Mouse (Mus musculus) heart, embryonic 16.5 days (tissue): ENCODE data around the gene Mdc1. TPM values are rescaled to one million over a fixed set of nuclear protein-coding genes. Genes with fewer than 3 reads are reported as not detected.

Experiments used
- ATAC-seq: fragments of 200-750 bp; cut with Nextera tagmentation; replicated peaks from 2 replicates; pipeline ENCODE4 v1.8.0; 2017; ENCODE audit warnings: moderate number of reproducible peaks; ENCODE audit not compliant: insufficient read depth, low FRiP score; ENCODE audit errors: extremely low read depth
- H3K27ac ChIP-seq: fragments of 300-500 bp; sonication (generic); 2 replicates; pipeline ENCODE4 v1.5.1; 2014; ENCODE audit warnings: mild to moderate bottlenecking, low read length, control low read depth, moderate library complexity
- H3K27me3 ChIP-seq: fragments of 300-500 bp; sonication (generic); 2 replicates; pipeline ENCODE4 v1.6.1; 2014; ENCODE audit warnings: low read length, mixed read lengths; ENCODE audit not compliant: control insufficient read depth, insufficient read depth
- H3K36me3 ChIP-seq: fragments of 300-500 bp; sonication (generic); 2 replicates; pipeline ENCODE4 v1.6.1; 2014; ENCODE audit not compliant: control insufficient read depth, insufficient read depth
- H3K4me1 ChIP-seq: fragments of 300-500 bp; sonication (generic); 2 replicates; pipeline ENCODE4 v1.6.1; 2014; ENCODE audit warnings: low read length, mixed read lengths; ENCODE audit not compliant: control insufficient read depth, insufficient read depth
- H3K4me2 ChIP-seq: fragments of 300-500 bp; sonication (generic); 2 replicates; pipeline ENCODE4 v1.6.1; 2014; ENCODE audit warnings: low read depth, mild to moderate bottlenecking, control low read depth, low read length
- H3K4me3 ChIP-seq: fragments of 300-500 bp; sonication (generic); 2 replicates; pipeline ENCODE4 v1.5.1; 2014; ENCODE audit warnings: mild to moderate bottlenecking, control low read depth, low read length
- H3K9ac ChIP-seq: fragments of 300-500 bp; sonication (generic); 2 replicates; pipeline ENCODE4 v1.6.1; 2014; ENCODE audit warnings: low read length, control low read depth
- H3K9me3 ChIP-seq: fragments of 300-500 bp; sonication (generic); replicated peaks from 2 replicates; pipeline ENCODE4 v1.6.1; 2016; ENCODE audit warnings: low read length; ENCODE audit not compliant: control insufficient read depth
- WGBS: fragments of 180-500 bp; shearing (Covaris S2); extraction: QIAGEN DNeasy Blood & Tissue Kit; methylation state at CpG from one replicate; pipeline ENCODE4 v1.1.7; 2014; 5-methylcytosine and 5-hydroxymethylcytosine counted together
- polyA plus RNA-seq: library from polyadenylated mRNA; unstranded; fragments of >200 nt; fragmentation: Nextera tagmentation; extraction: Ambion mirVana; gene quantifications from 2 replicates; pipeline ENCODE4 v1.2.1, GENCODE M21; 2015

The Mdc1 gene
- polyA plus RNA-seq, 1 experiment from 2014 or later = 14.7 TPM

- no peak overlapping the region for H3K4me3 ChIP-seq
- ATAC-seq = no peak
- H3K9me3 ChIP-seq = no peaks in the 10 kb centered on the region
- peaks cover 36% of the 10 kb centered on the region for H3K4me1 ChIP-seq
- WGBS = 80% methylated on average over 11 of the region's 11 CpGs
- H3K4me2 ChIP-seq = no peak overlapping the region
- H3K27me3 ChIP-seq = no peaks in the 10 kb centered on the region
- no peak overlapping the region for H3K9ac ChIP-seq
- no peaks in the 10 kb centered on the region for H3K36me3 ChIP-seq
- no peak overlapping the region for H3K27ac ChIP-seq
Observed at GRCm38 (mm10) chr17:35809395-35809794, 31.9 kb upstream of the Mdc1 start.

- no peak for ATAC-seq
- H3K27ac ChIP-seq = peak overlapping the region; percentile 99
- WGBS = 56% methylated on average over 5 of the region's 5 CpGs
- H3K36me3 ChIP-seq = no peaks in the 10 kb centered on the region
- H3K4me3 ChIP-seq = no peak overlapping the region
- no peak overlapping the region for H3K9ac ChIP-seq
- no peak overlapping the region for H3K4me2 ChIP-seq
- no peaks in the 10 kb centered on the region for H3K27me3 ChIP-seq
- H3K9me3 ChIP-seq = no peaks in the 10 kb centered on the region
- peaks cover 52% of the 10 kb centered on the region for H3K4me1 ChIP-seq
Observed at GRCm38 (mm10) chr17:35810900-35811648, 30.2 kb upstream of the Mdc1 start.

GRCm38 (mm10) chr17:35812307-35812706, 29.0 kb upstream of the Mdc1 start:
- Histone ChIP-seq H3K9me3 (no peaks in the 10 kb centered on the region), H3K27ac (peak overlapping the region; percentile 99), H3K4me2 (no peak overlapping the region), H3K4me1 (peaks cover 55% of the 10 kb centered on the region), H3K27me3 (no peaks in the 10 kb centered on the region), H3K36me3 (no peaks in the 10 kb centered on the region), H3K4me3 (no peak overlapping the region), H3K9ac (peak overlapping the region; percentile 64)
- no peak for ATAC-seq
- 83% methylated on average over 5 of the region's 5 CpGs for WGBS

DNA sequence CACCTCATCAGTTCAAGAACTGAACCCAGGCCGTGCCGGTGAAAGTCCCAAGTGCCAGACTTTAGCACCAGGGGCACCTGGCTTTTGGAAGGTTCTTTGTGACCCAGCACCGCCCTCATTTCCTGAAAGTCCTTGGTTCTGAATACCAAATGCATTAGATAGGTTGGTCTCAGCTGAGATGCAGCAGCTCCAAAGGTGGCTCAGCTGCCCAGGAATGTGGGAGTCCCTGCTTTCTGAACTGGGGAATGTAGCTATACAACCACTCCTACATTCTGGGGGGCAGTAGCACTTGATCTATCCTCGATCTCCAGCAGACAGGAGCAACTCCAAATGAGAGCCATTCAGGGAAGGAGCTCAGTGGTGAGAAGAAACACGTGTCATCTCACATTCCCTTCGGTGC, 28.6 kb upstream of the Mdc1 start:
- Histone ChIP-seq H3K4me2 (peak overlapping the region; percentile 31; the same call in 1 of the 2 replicates), H3K4me1 (peaks cover 57% of the 10 kb centered on the region)
- peak; percentile 16; the same call in 1 of the 2 replicates for ATAC-seq

DNA sequence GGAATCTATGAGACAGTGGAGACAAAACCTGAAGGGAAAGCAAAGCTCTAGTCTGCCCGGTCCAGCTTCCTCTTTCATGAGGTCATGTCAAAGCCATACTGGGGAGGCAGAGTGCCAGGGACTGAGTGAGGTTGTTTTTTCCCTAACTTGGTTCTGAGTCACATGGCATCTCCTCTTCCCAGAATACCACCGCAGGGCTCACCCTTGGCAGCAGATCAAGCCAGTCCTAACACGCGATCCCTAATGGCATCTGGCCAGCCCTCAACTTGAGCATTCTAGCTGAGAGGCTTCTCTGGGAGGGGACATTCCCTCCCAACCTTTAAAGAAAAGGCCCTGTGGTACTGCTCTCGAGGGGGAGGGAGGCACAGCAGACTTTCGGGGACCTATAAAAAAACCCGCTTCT, 28.1 kb upstream of the Mdc1 start:
- Histone ChIP-seq H3K9me3 (no peaks in the 10 kb centered on the region), H3K9ac (peak overlapping the region; percentile 64), H3K36me3 (no peaks in the 10 kb centered on the region), H3K4me3 (no peak overlapping the region), H3K27ac (peak overlapping the region; percentile 99), H3K27me3 (no peaks in the 10 kb centered on the region), H3K4me2 (peak overlapping the region; percentile 31; the same call in 1 of the 2 replicates), H3K4me1 (peaks cover 57% of the 10 kb centered on the region)
- peak; percentile 90 for ATAC-seq
- 11% methylated on average over 7 of the region's 7 CpGs for WGBS

More for the DNA sequence above, 28.6 kb upstream of the Mdc1 start:
- H3K9ac ChIP-seq = peak overlapping the region; percentile 64
- no peak overlapping the region for H3K4me3 ChIP-seq
- 39% methylated on average over 6 of the region's 6 CpGs for WGBS
- no peaks in the 10 kb centered on the region for H3K36me3 ChIP-seq
- no peaks in the 10 kb centered on the region for H3K27me3 ChIP-seq
- H3K9me3 ChIP-seq = no peaks in the 10 kb centered on the region
- H3K27ac ChIP-seq = peak overlapping the region; percentile 99

- Histone ChIP-seq H3K27me3 (no peaks in the 10 kb centered on the region), H3K4me1 (peaks cover 55% of the 10 kb centered on the region), H3K9me3 (no peaks in the 10 kb centered on the region), H3K9ac (peak overlapping the region; percentile 22), H3K36me3 (no peaks in the 10 kb centered on the region), H3K27ac (peak overlapping the region; percentile 99), H3K4me2 (no peak overlapping the region), H3K4me3 (no peak overlapping the region)
- 0 out of 2 replicates have a peak, but pooled peaks have one; percentile 4 for ATAC-seq
- 46% methylated on average over 7 of the region's 7 CpGs for WGBS
Observed at GRCm38 (mm10) chr17:35813653-35814052, 27.7 kb upstream of the Mdc1 start.

GRCm38 (mm10) chr17:35814678-35815077, 26.6 kb upstream of the Mdc1 start:
- no peak overlapping the region for H3K4me2 ChIP-seq
- no peak for ATAC-seq
- H3K9ac ChIP-seq = peak overlapping the region; percentile 57
- H3K36me3 ChIP-seq = no peaks in the 10 kb centered on the region
- no peaks in the 10 kb centered on the region for H3K9me3 ChIP-seq
- H3K4me3 ChIP-seq = no peak overlapping the region
- peak overlapping the region; percentile 99 for H3K27ac ChIP-seq
- 57% methylated on average over 6 of the region's 6 CpGs for WGBS
- no peaks in the 10 kb centered on the region for H3K27me3 ChIP-seq
- H3K4me1 ChIP-seq = peaks cover 55% of the 10 kb centered on the region

DNA sequence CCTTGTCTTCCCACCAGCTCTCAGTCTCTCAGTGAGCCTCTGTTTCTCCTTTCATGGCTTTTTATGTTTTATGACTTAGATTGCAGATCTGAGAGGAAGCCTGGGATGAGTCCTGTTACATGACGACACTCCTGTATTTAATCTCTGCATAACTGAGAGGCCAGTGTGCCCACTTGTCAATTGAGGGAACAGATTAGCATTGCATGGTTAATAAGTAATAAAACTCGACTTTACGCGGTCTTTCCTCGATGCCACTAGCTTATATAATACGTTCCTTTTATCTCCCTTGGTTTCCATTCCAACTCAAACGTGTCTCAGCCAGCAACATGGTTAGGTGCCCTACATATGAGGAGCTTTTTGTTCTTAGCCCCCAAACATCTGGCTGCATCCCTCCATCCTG, 25.5 kb upstream of the Mdc1 start:
- Histone ChIP-seq H3K4me3 (no peak overlapping the region), H3K9me3 (no peaks in the 10 kb centered on the region), H3K9ac (peak overlapping the region; percentile 32), H3K36me3 (no peaks in the 10 kb centered on the region), H3K4me1 (peaks cover 57% of the 10 kb centered on the region), H3K27me3 (no peaks in the 10 kb centered on the region), H3K4me2 (peak overlapping the region; percentile 15; the same call in 1 of the 2 replicates), H3K27ac (peak overlapping the region; percentile 99)
- ATAC-seq = no peak
- 55% methylated on average over 7 of the region's 7 CpGs for WGBS

DNA sequence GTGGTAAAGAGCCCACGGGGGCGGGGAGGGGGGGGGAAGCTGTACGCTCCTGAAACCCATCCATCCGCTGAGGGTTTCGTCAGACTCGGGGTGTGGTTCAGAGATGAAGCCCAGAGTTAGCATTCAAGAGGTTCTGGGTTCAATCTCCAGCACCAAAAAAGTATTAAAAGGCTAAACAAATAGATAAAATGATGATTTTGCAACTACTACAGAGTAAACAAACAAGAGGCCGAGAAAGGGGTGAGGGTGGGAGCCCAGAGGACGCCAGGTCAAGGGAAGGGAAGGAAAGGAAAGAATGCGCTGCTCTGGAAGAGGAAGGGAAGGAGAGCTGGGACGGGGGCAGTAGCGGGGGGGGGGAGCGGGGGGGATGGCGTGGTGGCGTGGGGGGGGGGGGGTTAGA, 24.6 kb upstream of the Mdc1 start:
- H3K9ac ChIP-seq = no peak overlapping the region

More for the DNA sequence above, 24.6 kb upstream of the Mdc1 start:
- Histone ChIP-seq H3K4me1 (peaks cover 51% of the 10 kb centered on the region), H3K9me3 (no peaks in the 10 kb centered on the region), H3K4me3 (no peak overlapping the region), H3K4me2 (no peak overlapping the region), H3K36me3 (no peaks in the 10 kb centered on the region), H3K27me3 (no peaks in the 10 kb centered on the region), H3K27ac (no peak overlapping the region)
- ATAC-seq = no peak
- 69% methylated on average over 8 of the region's 14 CpGs for WGBS
